Mouse (Mus musculus) forebrain, embryonic 10.5 days (tissue): Measurements from ENCODE around the gene Pde8a. TPM values are rescaled to one million over a fixed set of nuclear protein-coding genes. Genes with fewer than 3 reads are reported as not detected.

Experiments
- DNase-seq: peaks from one replicate; pipeline ENCODE4 v3.0.0-alpha.2; 2017; ENCODE audit warnings: low spot score; ENCODE audit errors: extremely low spot score
- H3K27ac ChIP-seq: fragments of 300-500 bp; sonication (generic); 2 replicates; pipeline ENCODE4 v1.5.1; 2016; ENCODE audit warnings: mild to moderate bottlenecking
- H3K27me3 ChIP-seq: fragments of 300-500 bp; sonication (generic); 2 replicates; pipeline ENCODE4 v1.6.1; 2016; ENCODE audit warnings: mild to moderate bottlenecking; ENCODE audit not compliant: poor library complexity, severe bottlenecking
- H3K36me3 ChIP-seq: fragments of 300-500 bp; sonication (generic); replicated peaks from 2 replicates; pipeline ENCODE4 v1.6.1; 2016; ENCODE audit warnings: mild to moderate bottlenecking, moderate library complexity
- H3K4me1 ChIP-seq: fragments of 300-500 bp; sonication (generic); 2 replicates; pipeline ENCODE4 v1.6.1; 2016
- H3K4me3 ChIP-seq: fragments of 300-500 bp; sonication (generic); 2 replicates; pipeline ENCODE4 v1.5.1; 2016; ENCODE audit warnings: mild to moderate bottlenecking, moderate library complexity
- H3K9me3 ChIP-seq: fragments of 300-500 bp; sonication (generic); 2 replicates; pipeline ENCODE4 v1.6.1; 2016; ENCODE audit warnings: mild to moderate bottlenecking, moderate library complexity
- WGBS: fragments of 180-500 bp; shearing (Covaris S2); methylation state at CpG from one replicate; pipeline ENCODE4 v1.1.7; 2016; 5-methylcytosine and 5-hydroxymethylcytosine counted together
- polyA plus RNA-seq: library from polyadenylated mRNA; unstranded; fragments of >200 nt; fragmentation: Nextera tagmentation; extraction: Ambion mirVana; gene quantifications from 2 replicates; pipeline ENCODE4 v1.2.1, GENCODE M21; 2016

The Pde8a gene
- polyA plus RNA-seq, 1 experiment from 2014 or later, result 1.6 TPM

GRCm38 (mm10) chr7:81348206-81348605, 134.8 kb downstream of the Pde8a start:
- Histone ChIP-seq H3K4me1 (peaks cover 24% of the 10 kb centered on the region), H3K27me3 (no peaks in the 10 kb centered on the region), H3K36me3 (peaks cover 13% of the 10 kb centered on the region), H3K27ac (no peak overlapping the region), H3K4me3 (no peak overlapping the region), H3K9me3 (no peaks in the 10 kb centered on the region)
- no peak for DNase-seq
- 63% methylated on average over 7 of the region's 7 CpGs for WGBS

GRCm38 (mm10) chr7:81351826-81352225, 138.4 kb downstream of the Pde8a start:
- DNase-seq, result no peak
- Histone ChIP-seq H3K4me3 (no peak overlapping the region), H3K9me3 (no peaks in the 10 kb centered on the region), H3K27me3 (no peaks in the 10 kb centered on the region), H3K27ac (no peak overlapping the region), H3K36me3 (no peaks in the 10 kb centered on the region), H3K4me1 (peaks cover 22% of the 10 kb centered on the region)
- WGBS, result 87% methylated on average over 4 of the region's 4 CpGs

GRCm38 (mm10) chr7:81355746-81356145, 142.3 kb downstream of the Pde8a start:
- Histone ChIP-seq H3K36me3 (no peaks in the 10 kb centered on the region), H3K27ac (no peak overlapping the region), H3K27me3 (no peaks in the 10 kb centered on the region), H3K4me3 (no peak overlapping the region), H3K4me1 (peaks cover 15% of the 10 kb centered on the region), H3K9me3 (no peaks in the 10 kb centered on the region)
- WGBS, result 75% methylated on average over 7 of the region's 7 CpGs
- DNase-seq, result no peak

GRCm38 (mm10) chr7:81356360-81356759, 143.0 kb downstream of the Pde8a start:
- Histone ChIP-seq H3K27me3 (no peaks in the 10 kb centered on the region), H3K27ac (no peak overlapping the region), H3K4me1 (peaks cover 15% of the 10 kb centered on the region), H3K4me3 (no peak overlapping the region), H3K9me3 (no peaks in the 10 kb centered on the region), H3K36me3 (no peaks in the 10 kb centered on the region)
- 92% methylated on average over 1 of the region's 1 CpGs for WGBS
- no peak for DNase-seq

GRCm38 (mm10) chr7:81356975-81357374, 143.6 kb downstream of the Pde8a start:
- no peak for DNase-seq
- Histone ChIP-seq H3K9me3 (no peaks in the 10 kb centered on the region), H3K4me3 (no peak overlapping the region), H3K4me1 (peaks cover 15% of the 10 kb centered on the region), H3K36me3 (no peaks in the 10 kb centered on the region), H3K27me3 (no peaks in the 10 kb centered on the region), H3K27ac (no peak overlapping the region)
- 84% methylated on average over 7 of the region's 7 CpGs for WGBS

- peaks cover 7% of the 10 kb centered on the region for H3K27me3 ChIP-seq
- no peak overlapping the region for H3K27ac ChIP-seq
- 81% methylated on average over 3 of the region's 3 CpGs for WGBS
- no peak overlapping the region for H3K4me3 ChIP-seq
- no peaks in the 10 kb centered on the region for H3K9me3 ChIP-seq
- H3K4me1 ChIP-seq, result peaks cover 11% of the 10 kb centered on the region
- no peaks in the 10 kb centered on the region for H3K36me3 ChIP-seq
- DNase-seq, result no peak
These were observed 154.6 kb downstream of the Pde8a start for GRCm38 (mm10) chr7:81367946-81368345.

GRCm38 (mm10) chr7:81369724-81370123, 156.3 kb downstream of the Pde8a start:
- H3K27me3 ChIP-seq, result peaks cover 15% of the 10 kb centered on the region
- H3K27ac ChIP-seq, result no peak overlapping the region
- H3K9me3 ChIP-seq, result no peaks in the 10 kb centered on the region
- 70% methylated on average over 3 of the region's 3 CpGs for WGBS
- peaks cover 11% of the 10 kb centered on the region for H3K4me1 ChIP-seq
- no peak for DNase-seq
- H3K4me3 ChIP-seq, result no peak overlapping the region
- H3K36me3 ChIP-seq, result no peaks in the 10 kb centered on the region

- no peak overlapping the region for H3K27ac ChIP-seq
- no peak for DNase-seq
- peak overlapping the region; percentile 30; the same call in 1 of the 2 replicates for H3K4me3 ChIP-seq
These were observed 158.4 kb downstream of the Pde8a start for GRCm38 (mm10) chr7:81371811-81372210.

GRCm38 (mm10) chr7:81372337-81372920, 159.0 kb downstream of the Pde8a start:
- H3K4me1 ChIP-seq, result peaks cover 11% of the 10 kb centered on the region
- H3K4me3 ChIP-seq, result peak overlapping the region; percentile 30; the same call in 1 of the 2 replicates
- peaks cover 15% of the 10 kb centered on the region for H3K27me3 ChIP-seq
- peak; percentile 37 for DNase-seq
- 4% methylated on average over 13 of the region's 13 CpGs for WGBS
- H3K27ac ChIP-seq, result no peak overlapping the region
- H3K36me3 ChIP-seq, result no peaks in the 10 kb centered on the region
- no peaks in the 10 kb centered on the region for H3K9me3 ChIP-seq

More at GRCm38 (mm10) chr7:81371811-81372210, 158.4 kb downstream of the Pde8a start:
- 19% methylated on average over 5 of the region's 5 CpGs for WGBS
- Histone ChIP-seq H3K36me3 (no peaks in the 10 kb centered on the region), H3K9me3 (no peaks in the 10 kb centered on the region), H3K4me1 (peaks cover 11% of the 10 kb centered on the region), H3K27me3 (peaks cover 15% of the 10 kb centered on the region)

GRCm38 (mm10) chr7:81379363-81379762, 166.0 kb downstream of the Pde8a start:
- 78% methylated on average over 1 of the region's 1 CpGs for WGBS
- no peak for DNase-seq
- no peak overlapping the region for H3K27ac ChIP-seq

More at GRCm38 (mm10) chr7:81379363-81379762, 166.0 kb downstream of the Pde8a start:
- Histone ChIP-seq H3K4me1 (no peaks in the 10 kb centered on the region), H3K36me3 (no peaks in the 10 kb centered on the region), H3K27me3 (no peaks in the 10 kb centered on the region), H3K4me3 (no peak overlapping the region), H3K9me3 (no peaks in the 10 kb centered on the region)

Other genes with a start within 250 kb of the Pde8a start
- 9.5 and 12.2 TPM in 2 replicates for gene Zfp592, start 219.9 kb upstream of the Pde8a start, polyA plus RNA-seq
- gene Alpk3, start 156.0 kb upstream of the Pde8a start, polyA plus RNA-seq, result 0.02 and 0.11 TPM in 2 replicates
- gene Slc28a1, start 98.8 kb upstream of the Pde8a start, polyA plus RNA-seq, result 0.10 TPM in 1 of 2 replicates, not detected in the other
- gene Rps17, start 131.7 kb downstream of the Pde8a start, polyA plus RNA-seq, result 1,233 and 1,243 TPM in 2 replicates
- 0.86 and 0.98 TPM in 2 replicates for gene Cpeb1, start 241.9 kb downstream of the Pde8a start, polyA plus RNA-seq